Mouse (Mus musculus): ENCODE results near the gene L3hypdh. TPM values are rescaled to one million over a fixed set of nuclear protein-coding genes. Genes with fewer than 3 reads are reported as not detected.

The L3hypdh gene
- polyA plus RNA-seq, 1 experiment from 2014 or later = 23.7 TPM

Small RNA genes within 50 kb of the gene (microRNA-seq; reads per million reads assigned to microRNA genes)
- gene Gm24466 = not detected

Other genes with a start within 250 kb of the L3hypdh start
- 0.57 and 0.85 TPM in 2 replicates for gene Gpr135, start 14.3 kb downstream of the L3hypdh start, polyA plus RNA-seq (2015; fragmentation: Nextera tagmentation; extraction: Ambion mirVana)
- gene Jkamp, start 150 bp upstream of the L3hypdh start, polyA plus RNA-seq (2015; fragmentation: Nextera tagmentation; extraction: Ambion mirVana) = 83.0 and 86.2 TPM in 2 replicates
- gene Ccdc175, start 99.6 kb upstream of the L3hypdh start, polyA plus RNA-seq (2015; fragmentation: Nextera tagmentation; extraction: Ambion mirVana) = not detected in 2 replicates